Mouse (Mus musculus): ENCODE measurements at regions not wholly inside any gene's neighbourhood (a gene's known extent, or its start where the extent isn't known, plus 50 kb on each side); places are given as distances from the start of the nearest gene placed in this dataset.

DNA sequence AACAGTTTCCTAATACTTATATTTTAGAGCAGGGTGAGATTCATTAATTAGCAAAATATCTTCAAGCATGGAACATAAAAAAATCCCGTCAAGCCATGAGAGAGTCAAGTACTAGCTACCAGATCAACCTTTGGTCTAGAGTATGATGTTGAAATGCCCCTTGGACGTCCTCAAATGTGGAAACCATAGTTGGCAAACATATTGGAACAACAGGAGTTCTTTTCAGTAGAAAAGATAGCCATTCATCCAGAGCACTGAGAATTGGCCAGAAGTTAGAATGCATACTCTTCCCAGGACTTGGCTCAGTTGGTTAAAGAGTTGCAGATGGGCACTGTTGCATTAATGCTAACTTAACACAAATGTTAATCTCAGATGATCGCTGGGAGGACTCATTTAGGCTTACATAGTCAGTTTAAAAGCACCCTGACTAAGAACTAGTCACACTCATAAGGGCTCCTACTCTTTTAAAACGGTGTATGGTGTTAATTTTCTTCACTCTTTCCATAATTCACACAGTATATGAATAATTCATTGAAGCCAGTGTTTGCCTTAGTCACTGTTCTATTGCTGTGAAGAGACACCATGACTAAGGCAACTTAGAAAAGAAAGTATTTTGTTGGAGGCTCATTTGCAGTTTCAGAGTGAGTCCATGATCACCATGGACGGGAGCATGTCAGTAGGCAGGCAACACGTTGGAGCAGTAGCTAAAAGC, 503.1 kb upstream of the Fbxo33 start:
- TF ChIP-seq CTCF (IDR thresholded peaks at IDR 0.05; ENCODE audit: low read depth) (no peak), EP300 (optimal IDR thresholded peaks at IDR 0.05) (no peak)
